Mouse (Mus musculus) ES-E14 (cell line): ENCODE results near the gene Paf1. TPM values are rescaled to one million over a fixed set of nuclear protein-coding genes. Genes with fewer than 3 reads are reported as not detected.

Experiments
- DNase-seq: peaks from one replicate; pipeline ENCODE4 v3.0.0-alpha.2; 2013; ENCODE audit warnings: low read depth, low spot score
- H3K27ac ChIP-seq: 2 replicates; pipeline ENCODE4 v1.5.1; 2012; ENCODE audit warnings: low read depth, mild to moderate bottlenecking, low read length, moderate library complexity, mixed read lengths; ENCODE audit not compliant: poor library complexity, insufficient read depth, severe bottlenecking
- H3K36me3 ChIP-seq: 2 replicates; pipeline ENCODE4 v1.6.1; 2012; ENCODE audit warnings: mild to moderate bottlenecking, low read length, moderate library complexity, mixed read lengths; ENCODE audit not compliant: control insufficient read depth, poor library complexity, insufficient read depth, severe bottlenecking
- H3K4me1 ChIP-seq, 2 experiments: fragments of 150-350 bp in 1 of 2; sonication (generic) in 1 of 2; 2 replicates each; pipeline ENCODE4 v1.6.1; 2012; ENCODE audit warnings: low read length in 2 of 2, mild to moderate bottlenecking in 1 of 2, mixed read lengths in 1 of 2; ENCODE audit not compliant: control insufficient read depth in 2 of 2, insufficient read depth in 2 of 2, poor library complexity in 1 of 2
- H3K4me3 ChIP-seq, 2 experiments: fragments of 150-350 bp in 1 of 2; sonication (generic) in 1 of 2; 2 replicates each; pipeline ENCODE4 v1.5.1; 2012; ENCODE audit warnings: low read length in 2 of 2, low read depth in 1 of 2, mild to moderate bottlenecking in 1 of 2, mixed read lengths in 1 of 2; ENCODE audit not compliant: insufficient read depth in 1 of 2, poor library complexity in 1 of 2, severe bottlenecking in 1 of 2
- H3K9ac ChIP-seq: 2 replicates; pipeline ENCODE4 v1.6.1; 2012; ENCODE audit warnings: low read depth, mild to moderate bottlenecking, low read length, mixed read lengths; ENCODE audit not compliant: poor library complexity, insufficient read depth, severe bottlenecking
- H3K9me3 ChIP-seq: fragments of 150-350 bp; sonication (generic); 2 replicates; pipeline ENCODE4 v1.6.1; 2012; ENCODE audit warnings: low read depth, mild to moderate bottlenecking, low read length; ENCODE audit not compliant: control insufficient read depth, insufficient read depth
- CHD2 ChIP-seq: IDR thresholded peaks from 2 replicates; pipeline ENCODE4 v1.6.1; 2014; ENCODE audit warnings: mild to moderate bottlenecking, low read depth, low read length, inconsistent platforms
- HCFC1 ChIP-seq: IDR thresholded peaks from 2 replicates; pipeline ENCODE4 v1.6.1; 2012; ENCODE audit warnings: low read length, inconsistent platforms, borderline replicate concordance; ENCODE audit not compliant: insufficient read depth
- MAFK ChIP-seq: IDR thresholded peaks from 2 replicates; pipeline ENCODE4 v1.6.1; 2014; ENCODE audit warnings: mild to moderate bottlenecking, low read depth, low read length, inconsistent platforms; ENCODE audit not compliant: insufficient read depth
- ZC3H11A ChIP-seq: IDR thresholded peaks from 2 replicates; pipeline ENCODE4 v1.6.1; 2012; ENCODE audit warnings: low read depth, mild to moderate bottlenecking, inconsistent platforms, low read length, borderline replicate concordance
- ZNF384 ChIP-seq: IDR thresholded peaks from 2 replicates; pipeline ENCODE4 v1.6.1; 2012; ENCODE audit warnings: low read depth, low read length, inconsistent platforms
- in situ Hi-C, 2 experiments: fragments of 600-800 bp; cut with MboI; formaldehyde crosslinking; loops; one replicate each; pipeline ENCODE4 v1.15.1; 2025; ENCODE audit warnings: low sequenced_read_pairs in 2 of 2, inconsistent platforms in 1 of 2; ENCODE audit not compliant: unreplicated experiment in 2 of 2
- total RNA-seq: library from RNA; depleted of rRNA; stranded (reverse); fragments of 300-350 nt; gene quantifications from 2 replicates; pipeline ENCODE4 v1.2.3, GENCODE M21; 2012

The Paf1 gene
- total RNA-seq, 1 experiment: 83.9 TPM

- peak; percentile 93 for DNase-seq
- Histone ChIP-seq H3K9me3 (no peaks in the 10 kb centered on the region), H3K9ac (peak within 1 kb of the TSS; percentile 100), H3K4me3 (peak within 1 kb of the TSS; percentile 91 to 100), H3K36me3 (peaks cover 34% of the 10 kb centered on the region), H3K27ac (peak within 1 kb of the TSS; percentile 89), H3K4me1 (peaks cover 5% of the 10 kb centered on the region in 2 experiments; a peak in 2 of 4 replicates)
- in situ Hi-C loops: no loop called here
- TF ChIP-seq CHD2 (no peak), MAFK (no peak), HCFC1 (no peak; the same call in 1 of the 2 replicates), ZC3H11A (no peak), ZNF384 (no peak)
Measured at GRCm38 (mm10) chr7:28350155-28350883, 42.4 kb upstream of the Paf1 start, which contains the start of gene Rps16. Gene Rps16 (plus strand): TSS chr7:28350652.

- TF ChIP-seq HCFC1 (0 out of 2 replicates have a peak, but pooled peaks have one; percentile 25), ZC3H11A (no peak)
- Histone ChIP-seq H3K36me3 (peaks cover 34% of the 10 kb centered on the region), H3K9ac (peak overlapping the region; percentile 100), H3K27ac (no peak overlapping the region), H3K9me3 (no peaks in the 10 kb centered on the region), H3K4me1 (peaks cover 5% of the 10 kb centered on the region in 2 experiments; a peak in 2 of 4 replicates), H3K4me3 (peak overlapping the region; percentile 91 to 100)
- in situ Hi-C loops: no loop called here
- no peak for DNase-seq
Measured at GRCm38 (mm10) chr7:28351676-28352191, 41.0 kb upstream of the Paf1 start.

DNA sequence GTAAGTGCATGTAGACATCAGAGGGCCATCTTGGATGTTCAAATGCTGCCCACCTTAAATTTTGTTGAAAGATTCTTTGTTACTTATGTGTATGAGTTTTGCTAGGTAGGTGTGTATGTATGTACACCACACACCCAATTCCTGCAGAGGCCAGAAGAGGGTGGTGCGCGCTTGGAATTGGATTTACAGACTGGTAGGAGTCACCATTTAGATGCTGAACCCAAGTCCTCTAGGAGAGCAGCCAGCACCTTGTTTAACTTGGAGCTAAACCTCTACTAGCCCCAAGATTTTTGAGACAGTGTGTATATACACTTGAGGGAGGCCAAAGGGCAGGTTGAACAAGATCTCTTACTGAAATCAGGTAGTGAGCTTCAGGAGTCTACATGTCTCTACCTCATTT lies 39.5 kb upstream of the Paf1 start:
- in situ Hi-C loops: no loop called here
- TF ChIP-seq HCFC1: no peak
- TF ChIP-seq MAFK: no peak
- no peak for TF ChIP-seq CHD2
- no peak for TF ChIP-seq ZNF384
- no peak for TF ChIP-seq ZC3H11A
- H3K4me3 ChIP-seq: no peak overlapping the region
- no peak for DNase-seq
- H3K9me3 ChIP-seq: no peaks in the 10 kb centered on the region
- no peak overlapping the region; the same call in 1 of the 2 replicates for H3K27ac ChIP-seq
- H3K36me3 ChIP-seq: peaks cover 34% of the 10 kb centered on the region
- H3K9ac ChIP-seq: peak overlapping the region; percentile 7; the same call in 1 of the 2 replicates
- H3K4me1 ChIP-seq: peaks cover 5 to 7% of the 10 kb centered on the region in 2 experiments; a peak in 2 of 4 replicates

GRCm38 (mm10) chr7:28354113-28354581 lies 38.6 kb upstream of the Paf1 start:
- TF ChIP-seq ZNF384 (no peak), CHD2 (0 out of 2 replicates have a peak, but pooled peaks have one; percentile 15)
- H3K4me3 ChIP-seq: no peak overlapping the region
- peaks cover 34% of the 10 kb centered on the region for H3K36me3 ChIP-seq
- no peaks in the 10 kb centered on the region for H3K9me3 ChIP-seq
- no peak for DNase-seq
- peaks cover 5 to 7% of the 10 kb centered on the region in 2 experiments; a peak in 2 of 4 replicates for H3K4me1 ChIP-seq
- in situ Hi-C loops: no loop called here
- H3K27ac ChIP-seq: no peak overlapping the region
- no peak overlapping the region for H3K9ac ChIP-seq
